Mouse (Mus musculus): ENCODE measurements at regions not wholly inside any gene's neighbourhood (a gene's known extent, or its start where the extent isn't known, plus 50 kb on each side); places are given as distances from the start of the nearest gene placed in this dataset.

DNA sequence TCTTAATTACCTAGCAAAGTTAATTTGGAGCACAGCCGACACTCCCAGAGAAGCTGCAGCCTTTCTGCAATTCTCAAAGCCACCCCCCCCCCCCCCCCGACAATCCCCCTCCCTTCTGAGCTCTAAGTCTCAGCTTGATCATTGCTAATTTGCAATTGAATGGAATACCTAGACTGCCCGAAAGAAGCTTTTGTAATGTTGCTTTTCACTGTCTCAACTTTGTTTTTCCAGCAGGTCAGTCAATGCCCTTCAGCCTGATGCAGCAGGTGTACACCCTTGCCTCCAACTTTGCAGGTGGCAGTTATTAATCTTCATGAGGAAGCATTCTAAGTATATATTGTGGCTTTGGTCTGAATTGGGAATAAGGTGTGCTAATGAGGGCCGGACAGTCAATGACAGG is 1006.6 kb upstream of the Gm8797 start:
- Histone ChIP-seq H3K27me3 (ENCODE audit: control insufficient read depth, insufficient read depth, low read length) (no peaks in the 10 kb centered on the region), H3K4me1 (ENCODE audit: control insufficient read depth, insufficient read depth, low read length) (no peaks in the 10 kb centered on the region), H3K36me3 (ENCODE audit: control insufficient read depth, insufficient read depth, low read length) (no peaks in the 10 kb centered on the region), H3K79me2 (ENCODE audit: control insufficient read depth, insufficient read depth, low read length) (no peaks in the 10 kb centered on the region), H3K27ac (replicated peaks; ENCODE audit: insufficient read depth, low read depth, low read length) (no peak overlapping the region), H3K9ac (ENCODE audit: low read depth, low read length) (no peak overlapping the region), H3K4me3 (ENCODE audit: insufficient read depth, low read depth, low read length) (no peak overlapping the region)
- 87% methylated on average over 4 of the region's 4 CpGs for WGBS
- no peak for DNase-seq (ENCODE audit: extremely low read depth, low read depth, low spot score)
- TF ChIP-seq POLR2A (IDR thresholded peaks at IDR 0.05; ENCODE audit: extremely low read depth, insufficient read depth, low read length) (no peak), CTCF (IDR thresholded peaks at IDR 0.05; ENCODE audit: low read depth, low read length) (no peak)

- Histone ChIP-seq H3K36me3 (ENCODE audit: control insufficient read depth, insufficient read depth, low read length) (no peaks in the 10 kb centered on the region), H3K4me1 (ENCODE audit: control insufficient read depth, insufficient read depth, low read length) (no peaks in the 10 kb centered on the region), H3K79me2 (ENCODE audit: control insufficient read depth, insufficient read depth, low read length) (no peaks in the 10 kb centered on the region), H3K4me3 (ENCODE audit: insufficient read depth, low read depth, low read length) (no peak overlapping the region), H3K9ac (ENCODE audit: low read depth, low read length) (no peak overlapping the region), H3K27ac (replicated peaks; ENCODE audit: insufficient read depth, low read depth, low read length) (no peak overlapping the region), H3K27me3 (ENCODE audit: control insufficient read depth, insufficient read depth, low read length) (no peaks in the 10 kb centered on the region)
- no peak for TF ChIP-seq CTCF (IDR thresholded peaks at IDR 0.05; ENCODE audit: low read depth, low read length)
- no peak for TF ChIP-seq POLR2A (IDR thresholded peaks at IDR 0.05; ENCODE audit: extremely low read depth, insufficient read depth, low read length)
- 86% methylated on average over 6 of the region's 6 CpGs for WGBS
- DNase-seq (ENCODE audit: extremely low read depth, low read depth, low spot score), result no peak
Observed at GRCm38 (mm10) chr3:4744611-4745010, 1006.0 kb upstream of the Gm8797 start.

- Histone ChIP-seq H3K9ac (ENCODE audit: low read depth, low read length) (no peak overlapping the region), H3K4me1 (ENCODE audit: control insufficient read depth, insufficient read depth, low read length) (no peaks in the 10 kb centered on the region), H3K36me3 (ENCODE audit: control insufficient read depth, insufficient read depth, low read length) (no peaks in the 10 kb centered on the region), H3K27ac (replicated peaks; ENCODE audit: insufficient read depth, low read depth, low read length) (no peak overlapping the region), H3K27me3 (ENCODE audit: control insufficient read depth, insufficient read depth, low read length) (no peaks in the 10 kb centered on the region), H3K79me2 (ENCODE audit: control insufficient read depth, insufficient read depth, low read length) (no peaks in the 10 kb centered on the region), H3K4me3 (ENCODE audit: insufficient read depth, low read depth, low read length) (no peak overlapping the region)
- peak; percentile 0 for DNase-seq (ENCODE audit: extremely low read depth, low read depth, low spot score)
- WGBS, result 82% methylated on average over 2 of the region's 2 CpGs
- TF ChIP-seq CTCF (IDR thresholded peaks at IDR 0.05; ENCODE audit: low read depth, low read length), result no peak
- no peak for TF ChIP-seq POLR2A (IDR thresholded peaks at IDR 0.05; ENCODE audit: extremely low read depth, insufficient read depth, low read length)
Observed at GRCm38 (mm10) chr3:4756099-4756498, 994.5 kb upstream of the Gm8797 start.

DNA sequence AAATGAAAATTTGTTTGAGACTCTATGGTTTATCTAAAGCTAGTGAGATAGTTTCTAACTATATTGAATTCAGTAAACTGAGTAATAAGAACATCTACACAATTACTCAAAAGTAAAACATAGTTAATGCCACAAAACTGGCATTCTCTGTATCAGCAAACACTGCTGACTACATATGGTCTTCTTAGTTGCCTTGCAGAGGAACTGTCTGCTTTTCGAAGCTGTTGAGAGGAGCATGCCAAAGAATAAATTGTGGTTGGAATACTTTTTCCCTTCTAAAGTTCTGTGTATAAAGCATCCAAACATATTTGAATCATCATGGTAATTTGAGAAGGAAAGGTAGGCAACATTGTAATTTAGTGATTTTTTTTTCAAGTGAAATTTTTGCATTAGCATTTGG is 993.5 kb upstream of the Gm8797 start:
- Histone ChIP-seq H3K36me3 (ENCODE audit: control insufficient read depth, insufficient read depth, low read length) (no peaks in the 10 kb centered on the region), H3K4me1 (ENCODE audit: control insufficient read depth, insufficient read depth, low read length) (no peaks in the 10 kb centered on the region), H3K27me3 (ENCODE audit: control insufficient read depth, insufficient read depth, low read length) (no peaks in the 10 kb centered on the region), H3K27ac (replicated peaks; ENCODE audit: insufficient read depth, low read depth, low read length) (no peak overlapping the region), H3K4me3 (ENCODE audit: insufficient read depth, low read depth, low read length) (no peak overlapping the region), H3K9ac (ENCODE audit: low read depth, low read length) (no peak overlapping the region), H3K79me2 (ENCODE audit: control insufficient read depth, insufficient read depth, low read length) (no peaks in the 10 kb centered on the region)
- 84% methylated on average over 1 of the region's 1 CpGs for WGBS
- TF ChIP-seq POLR2A (IDR thresholded peaks at IDR 0.05; ENCODE audit: extremely low read depth, insufficient read depth, low read length) (no peak), CTCF (IDR thresholded peaks at IDR 0.05; ENCODE audit: low read depth, low read length) (no peak)
- DNase-seq (ENCODE audit: extremely low read depth, low read depth, low spot score), result no peak

- Histone ChIP-seq H3K4me1 (ENCODE audit: control insufficient read depth, insufficient read depth, low read length) (no peaks in the 10 kb centered on the region), H3K27me3 (ENCODE audit: control insufficient read depth, insufficient read depth, low read length) (no peaks in the 10 kb centered on the region), H3K4me3 (ENCODE audit: insufficient read depth, low read depth, low read length) (no peak overlapping the region), H3K9ac (ENCODE audit: low read depth, low read length) (no peak overlapping the region), H3K36me3 (ENCODE audit: control insufficient read depth, insufficient read depth, low read length) (no peaks in the 10 kb centered on the region), H3K79me2 (ENCODE audit: control insufficient read depth, insufficient read depth, low read length) (no peaks in the 10 kb centered on the region), H3K27ac (replicated peaks; ENCODE audit: insufficient read depth, low read depth, low read length) (no peak overlapping the region)
- TF ChIP-seq CTCF (IDR thresholded peaks at IDR 0.05; ENCODE audit: low read depth, low read length) (no peak), POLR2A (IDR thresholded peaks at IDR 0.05; ENCODE audit: extremely low read depth, insufficient read depth, low read length) (no peak)
- 72% methylated on average over 2 of the region's 2 CpGs for WGBS
- DNase-seq (ENCODE audit: extremely low read depth, low read depth, low spot score), result no peak
Observed at GRCm38 (mm10) chr3:4763076-4763475, 987.5 kb upstream of the Gm8797 start.

DNA sequence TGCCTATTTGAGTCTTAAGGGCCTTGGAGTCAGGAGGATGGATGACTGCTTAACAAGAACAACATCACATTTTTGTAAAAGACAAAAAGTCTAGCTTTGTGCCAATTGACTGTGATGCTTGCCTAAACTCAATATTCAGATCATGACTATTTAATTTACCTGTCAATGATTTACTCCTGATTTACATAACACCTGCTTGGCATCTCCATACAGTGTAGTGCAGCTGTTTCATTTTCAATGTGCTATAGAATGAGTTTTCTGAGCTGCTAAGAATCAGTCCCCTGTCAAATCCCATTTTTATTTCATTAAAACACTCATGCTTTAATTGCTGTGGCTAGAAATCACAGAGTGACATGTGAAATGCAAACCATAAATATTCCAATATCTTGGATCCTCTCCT is 974.0 kb upstream of the Gm8797 start:
- no peaks in the 10 kb centered on the region for H3K4me1 ChIP-seq (ENCODE audit: control insufficient read depth, insufficient read depth, low read length)
- no peak overlapping the region for H3K9ac ChIP-seq (ENCODE audit: low read depth, low read length)
- no peaks in the 10 kb centered on the region for H3K36me3 ChIP-seq (ENCODE audit: control insufficient read depth, insufficient read depth, low read length)
- H3K4me3 ChIP-seq (ENCODE audit: insufficient read depth, low read depth, low read length), result no peak overlapping the region
- DNase-seq (ENCODE audit: extremely low read depth, low read depth, low spot score), result no peak
- no peak for TF ChIP-seq CTCF (IDR thresholded peaks at IDR 0.05; ENCODE audit: low read depth, low read length)
- no peak for TF ChIP-seq POLR2A (IDR thresholded peaks at IDR 0.05; ENCODE audit: extremely low read depth, insufficient read depth, low read length)
- H3K79me2 ChIP-seq (ENCODE audit: control insufficient read depth, insufficient read depth, low read length), result no peaks in the 10 kb centered on the region
- H3K27me3 ChIP-seq (ENCODE audit: control insufficient read depth, insufficient read depth, low read length), result no peaks in the 10 kb centered on the region
- no peak overlapping the region for H3K27ac ChIP-seq (replicated peaks; ENCODE audit: insufficient read depth, low read depth, low read length)

Measured in liver, adult 2 months (tissue).